Mouse (Mus musculus): ENCODE data around the gene Fbxl18.

The Fbxl18 gene

DNA sequence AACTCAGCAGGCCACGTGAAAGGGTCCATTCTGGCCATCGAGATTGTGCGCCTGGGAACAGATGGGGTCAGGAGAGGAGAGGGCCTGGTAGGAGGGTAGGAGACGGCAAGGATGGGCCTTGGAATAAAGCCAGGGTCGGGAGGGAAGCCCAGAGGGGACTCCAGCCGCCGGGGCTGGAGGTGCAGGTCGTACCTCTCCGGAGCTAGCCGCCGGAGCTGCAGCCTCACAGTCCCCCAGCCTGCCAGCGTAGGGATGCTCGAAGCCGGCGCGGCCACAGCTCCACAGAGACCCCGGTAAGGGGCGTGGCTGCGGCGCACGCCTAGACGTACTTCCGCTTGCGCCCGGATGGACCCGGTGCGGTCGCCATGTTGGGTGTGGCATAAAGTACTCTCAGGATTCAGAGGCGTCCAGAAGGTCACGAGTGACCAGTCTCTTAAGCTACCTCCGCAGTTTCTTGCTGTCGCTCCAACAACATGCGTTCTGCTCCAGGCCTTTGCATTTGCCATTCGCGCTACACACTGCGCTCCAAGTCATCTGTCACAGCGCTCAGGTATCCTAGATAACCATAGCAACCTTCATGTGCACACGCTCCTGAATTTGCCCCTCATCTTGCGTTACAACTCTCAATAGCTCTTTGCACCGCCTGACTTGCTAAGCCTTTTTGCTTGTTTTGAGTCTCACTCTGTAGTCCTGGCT lies at the start of gene Fbxl18:
TSS of gene Fbxl18 (minus strand) at position 504 of the 696 bp plus-strand sequence.
- peak; percentile 95 for DNase-seq

DNA sequence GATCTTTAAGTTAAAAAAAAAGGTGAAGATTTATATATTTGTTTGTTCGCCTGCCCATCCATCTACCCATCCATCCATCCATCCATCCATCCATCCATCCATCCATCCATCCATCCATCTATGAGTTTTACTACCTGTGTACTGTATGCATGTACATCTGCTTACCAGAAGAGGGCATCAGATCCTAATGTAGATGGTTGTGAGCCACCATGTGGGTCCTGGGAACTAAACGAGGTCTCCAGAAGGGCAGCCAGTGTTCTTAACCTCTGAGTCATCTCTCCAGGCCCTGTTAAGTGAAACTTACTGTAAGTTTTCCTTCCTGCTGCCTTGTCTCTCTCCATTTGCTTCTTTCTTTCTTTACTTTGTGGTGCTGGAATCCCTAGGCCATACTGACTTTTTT lies 45.2 kb upstream of the Fbxl18 start:
- DNase-seq = no peak

DNA sequence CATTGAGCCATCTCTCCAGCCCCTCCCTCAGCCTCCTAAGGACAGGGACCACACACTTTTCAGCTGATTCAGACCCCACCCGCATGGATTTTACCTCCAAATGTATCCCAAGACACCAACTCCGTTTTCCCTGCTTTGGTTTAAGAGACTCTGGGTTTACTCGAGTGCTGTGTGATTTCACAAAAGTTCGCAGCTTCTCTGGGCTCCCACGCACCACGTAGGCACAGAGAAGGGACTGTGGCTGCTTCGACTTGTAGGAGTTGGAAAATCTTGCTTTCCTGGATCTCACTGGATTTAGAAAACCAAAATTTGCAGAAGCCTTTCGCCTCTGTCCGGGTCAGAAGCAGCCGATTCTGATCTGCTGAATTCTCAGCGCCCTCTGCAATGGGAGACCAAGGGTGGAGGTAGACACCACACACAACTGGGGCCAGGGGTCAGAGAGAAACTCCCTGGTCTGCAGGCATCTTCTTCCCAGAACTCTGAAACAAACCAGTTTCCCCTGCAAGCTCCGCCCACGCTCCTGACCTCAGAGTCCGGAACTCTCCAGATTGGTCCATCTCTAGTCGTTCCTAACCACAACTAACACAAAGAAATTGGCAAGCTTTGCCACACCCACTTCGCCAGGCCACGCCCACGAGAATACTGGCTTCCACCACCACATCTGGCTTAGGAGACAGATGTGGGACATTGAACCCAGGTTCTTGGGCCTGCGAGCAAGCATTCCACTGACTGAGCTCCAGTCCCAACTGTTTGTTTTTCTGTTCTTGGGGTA lies 42.9 kb upstream of the Fbxl18 start:
- peak; percentile 82 for DNase-seq

DNA sequence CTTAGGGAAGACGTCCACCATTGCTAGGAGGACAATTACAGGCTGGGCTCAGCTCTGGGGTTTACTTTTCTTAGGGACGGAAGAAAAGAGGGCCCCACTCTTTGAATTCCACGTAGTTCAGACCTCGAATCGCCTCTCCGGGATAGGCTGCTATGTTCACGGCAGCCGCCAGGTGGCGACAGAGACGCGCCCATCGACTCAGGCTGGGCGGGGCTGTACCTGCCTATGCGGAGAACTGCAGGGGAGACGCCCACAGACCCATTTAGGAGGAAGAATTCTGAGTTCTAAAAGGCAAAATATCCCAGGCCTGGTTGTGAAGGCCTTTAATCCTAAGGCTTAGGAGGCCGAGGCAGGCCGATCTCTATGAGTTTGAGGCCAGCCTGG lies 41.1 kb upstream of the Fbxl18 start:
- peak; percentile 92 for DNase-seq

DNA sequence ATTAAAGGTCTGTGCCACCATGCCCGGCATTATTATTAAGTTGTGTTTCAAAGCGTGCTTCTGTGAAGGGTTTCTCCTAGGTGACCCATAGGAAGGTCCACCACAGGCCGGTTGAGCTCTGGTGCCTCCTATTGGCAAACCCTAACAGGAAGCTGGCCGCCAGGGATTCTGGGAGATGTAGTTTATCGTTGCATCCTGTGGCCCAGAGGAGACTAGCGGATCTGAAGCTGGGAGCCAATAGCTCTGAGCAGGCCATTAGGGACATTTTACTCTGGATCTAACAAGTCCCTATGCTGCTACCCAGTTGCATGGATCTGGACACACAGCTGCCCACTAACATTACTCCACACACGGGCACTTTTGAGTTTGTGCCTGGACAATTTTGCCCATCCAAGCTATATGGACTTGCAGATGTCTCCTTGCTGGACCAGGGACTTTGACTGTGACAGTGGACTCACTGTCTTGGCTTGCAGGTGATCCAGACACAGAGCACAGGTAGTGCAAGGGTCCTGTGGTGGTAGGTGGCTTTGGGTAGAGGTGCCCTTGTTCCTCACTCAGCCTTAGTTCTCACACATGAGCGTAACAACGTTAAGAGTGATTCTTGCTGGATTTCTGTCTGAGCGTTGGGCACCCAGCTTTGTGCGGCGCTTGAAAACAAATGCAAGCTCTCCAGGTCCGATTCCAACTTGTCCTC lies 40.6 kb upstream of the Fbxl18 start:
- peak; percentile 63 for DNase-seq

DNA sequence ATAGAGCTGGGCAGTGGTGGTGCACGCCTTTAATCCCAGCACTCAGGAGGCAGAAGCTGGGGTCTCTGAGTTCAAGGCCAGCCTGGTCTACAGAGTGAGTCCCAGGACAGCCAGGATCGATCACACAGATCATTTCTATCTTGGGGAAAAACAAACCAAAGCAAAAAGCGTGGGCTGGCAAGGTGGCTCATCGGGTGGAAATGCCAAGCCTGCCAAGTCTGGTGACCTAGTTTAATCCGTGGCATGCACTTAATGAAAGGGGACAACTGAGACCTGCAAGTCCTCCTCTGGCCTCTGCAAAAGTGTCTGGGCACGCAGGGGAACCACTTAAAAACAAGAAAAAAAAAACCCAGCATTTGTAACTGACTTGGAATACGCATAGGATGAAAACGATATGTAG lies 37.5 kb upstream of the Fbxl18 start:
- DNase-seq = no peak

DNA sequence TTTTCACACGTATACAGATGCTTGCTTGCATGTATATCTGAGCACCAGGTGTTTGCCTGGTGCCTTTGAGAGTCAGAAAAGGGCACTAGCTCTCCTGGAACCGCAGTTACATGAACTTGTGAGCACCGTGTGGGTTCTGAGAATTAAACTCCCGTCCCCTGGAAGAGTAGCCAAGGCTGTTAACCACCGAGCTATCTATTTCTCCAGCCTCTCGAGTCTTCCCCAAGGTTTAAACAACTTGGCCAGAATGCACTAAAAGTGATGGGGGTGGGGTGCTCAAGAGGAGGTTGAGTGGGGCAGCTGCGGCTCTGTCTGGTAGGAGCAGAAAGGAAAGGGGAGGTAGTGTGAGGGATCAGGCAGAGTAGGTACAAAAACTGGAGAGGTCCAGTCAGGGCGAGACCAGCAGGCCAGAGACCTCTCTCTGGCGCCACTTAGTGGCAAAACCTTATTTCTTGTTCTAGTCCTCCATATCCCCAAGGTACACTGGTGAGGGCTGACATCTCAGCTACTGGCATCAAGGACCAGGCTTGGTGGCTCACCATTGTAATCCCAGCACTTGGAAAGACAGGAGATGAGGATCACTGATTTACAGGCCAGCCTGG lies 37.0 kb upstream of the Fbxl18 start:
- peak; percentile 72 for DNase-seq

DNA sequence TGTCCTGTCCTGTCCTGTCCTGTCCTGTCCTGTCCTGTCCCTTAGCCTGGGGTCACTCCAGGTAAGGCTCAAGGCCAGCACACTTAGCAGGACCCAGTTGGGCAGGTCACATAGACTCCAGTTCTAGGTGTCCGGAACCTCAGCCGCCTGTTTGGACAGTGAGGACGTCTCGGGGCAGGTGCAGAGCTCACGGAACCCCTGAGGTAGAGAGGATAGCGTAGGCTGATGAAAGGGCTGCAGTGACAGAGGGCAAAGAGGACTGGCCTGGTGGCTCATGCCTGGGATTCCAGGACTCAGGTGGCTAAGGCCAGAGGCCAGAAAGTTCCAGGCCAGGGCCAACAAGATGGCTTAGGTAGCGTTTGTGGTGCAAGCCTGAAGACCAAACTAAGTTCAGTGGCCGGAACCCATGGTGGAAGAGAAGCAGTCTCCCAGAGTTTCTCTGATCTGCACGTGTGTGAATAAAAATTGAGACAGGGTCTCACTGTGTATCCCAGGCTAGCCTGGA lies 36.1 kb upstream of the Fbxl18 start:
- DNase-seq = no peak

DNA sequence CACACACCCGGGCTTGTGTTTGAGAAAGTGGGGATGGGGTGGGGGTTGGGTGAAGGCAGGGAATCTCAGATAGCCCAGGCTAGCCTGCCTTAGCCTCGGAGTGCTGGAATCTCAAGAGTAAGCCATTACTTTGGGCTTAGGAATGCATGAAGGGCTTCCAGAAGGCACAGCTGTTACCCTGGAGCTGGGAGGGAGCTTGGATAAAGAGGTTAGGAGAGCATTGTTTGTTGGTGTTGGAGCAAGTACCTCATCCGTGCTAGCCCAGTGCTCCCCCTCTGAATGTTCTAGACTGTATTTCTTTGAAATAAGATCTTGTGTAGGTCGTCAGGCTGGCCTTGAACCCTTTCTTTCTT lies 34.2 kb upstream of the Fbxl18 start:
- DNase-seq = no peak

DNA sequence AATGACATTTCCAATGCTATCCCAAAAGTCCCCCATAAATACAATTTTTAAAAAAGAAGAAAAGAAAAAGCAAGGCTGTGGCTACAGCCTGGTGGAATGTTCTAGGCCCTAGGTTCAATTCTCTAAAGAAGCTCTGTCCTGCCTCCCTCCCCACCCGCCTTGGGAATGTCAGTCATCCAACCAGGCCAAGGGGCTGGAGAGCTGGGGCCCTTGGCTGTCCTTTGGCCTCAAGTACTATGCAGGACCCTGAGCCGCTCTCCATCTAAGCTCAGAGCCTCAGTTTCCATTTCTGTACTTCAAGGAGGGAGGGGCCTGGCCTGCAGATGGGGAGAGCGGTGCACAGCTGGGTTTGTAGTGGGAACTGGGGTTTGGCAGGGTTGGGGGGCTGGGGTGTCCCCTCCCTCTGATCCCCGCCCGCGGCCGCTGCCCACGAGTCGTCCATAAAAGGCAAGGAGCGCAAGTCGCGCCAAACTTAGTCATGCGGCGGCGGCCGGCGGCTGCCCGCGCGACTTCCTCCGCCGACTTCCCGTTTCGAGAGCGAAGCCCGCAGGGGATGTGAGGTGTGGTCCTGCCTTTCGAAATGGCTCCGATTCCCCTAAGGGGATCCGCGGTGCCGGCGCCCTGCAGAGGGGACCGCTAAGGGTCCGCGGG lies 33.7 kb upstream of the Fbxl18 start:
- DNase-seq = peak; percentile 82

DNA sequence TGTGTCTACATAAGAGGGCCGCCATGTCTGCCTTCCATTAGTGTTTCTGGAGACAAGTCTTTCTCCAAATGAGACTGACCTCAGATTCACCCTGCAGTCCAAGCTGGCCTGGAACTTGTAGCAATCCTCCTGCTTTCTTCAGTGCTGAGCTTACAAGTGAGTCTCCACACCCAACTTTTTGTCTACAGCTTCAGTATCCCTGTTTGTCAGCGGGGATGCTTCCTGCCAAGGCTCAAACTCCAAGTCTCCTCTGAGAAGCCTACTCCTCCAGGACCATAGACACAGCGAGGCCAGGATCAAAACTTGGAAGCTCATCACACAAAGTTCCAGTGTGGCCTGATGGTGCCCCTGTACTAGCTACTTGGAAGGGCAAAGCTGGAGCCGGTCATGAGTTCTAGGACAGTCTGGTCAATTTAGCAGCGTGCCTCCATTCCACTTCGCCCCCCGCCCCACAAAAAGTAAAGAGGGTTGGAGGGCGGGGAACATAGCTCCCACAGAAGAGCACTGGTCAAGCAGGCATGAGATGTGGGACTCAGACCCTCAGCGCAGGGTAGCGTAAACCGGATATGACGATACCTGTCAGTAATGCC lies 32.2 kb upstream of the Fbxl18 start:
- no peak for DNase-seq

DNA sequence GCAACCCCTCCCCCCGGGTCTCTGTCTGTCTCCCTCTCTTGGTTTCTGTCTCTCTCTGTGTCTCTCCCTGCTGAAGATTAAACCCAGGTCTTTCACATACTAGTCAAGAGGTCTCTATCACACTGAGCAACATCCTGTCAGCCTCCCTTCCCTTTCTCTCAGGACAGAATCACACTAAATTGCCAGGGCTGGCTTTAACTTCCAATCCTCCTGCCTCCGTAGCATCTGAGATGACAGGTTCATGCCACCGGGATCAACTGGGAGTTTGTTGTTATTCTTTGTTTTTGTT lies 31.7 kb upstream of the Fbxl18 start:
- DNase-seq = peak; percentile 15

DNA sequence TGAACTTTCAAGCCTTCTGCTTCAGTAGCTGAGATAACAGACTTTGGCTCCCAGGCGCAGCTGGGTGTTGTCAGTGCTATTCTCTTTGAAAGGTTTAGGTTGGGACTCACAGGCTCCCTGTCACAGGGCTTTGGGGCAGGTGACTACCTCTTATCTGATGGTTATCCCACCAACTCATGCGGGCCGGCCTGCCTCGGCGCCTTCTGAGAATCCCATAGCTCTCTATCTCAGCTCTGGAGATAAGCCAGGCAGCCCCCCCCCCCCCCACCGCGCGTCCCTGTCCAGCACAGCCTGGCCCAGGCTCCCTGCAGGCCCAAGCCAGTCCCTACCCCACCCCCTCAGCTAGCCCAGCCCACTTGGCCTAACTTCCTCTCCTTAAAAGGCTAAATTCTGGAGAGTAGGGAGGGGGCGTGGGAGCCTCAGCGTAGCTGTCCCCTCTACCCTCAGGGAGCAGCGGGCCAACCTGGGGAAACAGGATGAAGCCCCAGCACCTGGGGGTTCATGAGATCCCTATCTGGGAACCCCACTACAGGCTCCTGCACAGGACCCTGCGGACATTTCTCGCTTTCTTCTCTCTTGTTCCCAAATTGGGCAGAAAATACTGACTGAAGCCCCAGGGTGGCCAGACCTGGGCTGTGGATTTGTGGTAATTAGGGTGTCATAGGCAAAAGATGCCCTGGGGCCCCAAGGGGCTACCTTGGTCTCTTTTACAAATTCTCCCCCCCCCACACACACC lies 31.2 kb upstream of the Fbxl18 start:
- DNase-seq = peak; percentile 54

DNA sequence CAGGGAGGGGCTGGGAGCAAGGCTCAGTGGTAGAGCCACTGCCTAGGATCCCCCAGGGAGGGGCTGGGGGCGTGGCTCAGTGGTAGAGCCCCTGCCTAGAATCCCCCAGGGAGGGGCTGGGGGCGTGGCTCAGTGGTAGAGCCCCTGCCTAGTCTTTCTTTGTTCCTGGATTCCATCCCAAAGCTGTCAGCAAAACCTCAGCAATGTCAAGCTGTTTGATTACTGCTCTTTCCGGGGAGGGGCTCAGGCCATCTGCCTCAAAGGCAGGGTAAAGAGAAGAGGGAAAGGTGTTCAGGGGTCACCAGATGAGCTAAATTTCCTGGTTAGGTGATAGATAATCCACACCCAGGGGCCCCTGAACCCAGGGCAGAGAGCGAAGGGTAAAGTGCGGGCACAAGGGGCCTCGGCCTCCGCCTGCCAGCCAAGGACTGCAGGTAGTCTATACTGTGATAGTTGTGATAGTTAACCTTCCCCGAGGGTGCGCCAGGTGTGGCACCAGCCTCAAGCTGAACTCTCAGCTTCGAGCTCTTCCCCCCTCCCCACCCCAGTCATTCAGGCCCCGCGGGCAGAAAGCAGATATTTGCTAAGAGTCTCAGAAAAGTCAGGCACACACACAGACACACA lies 29.2 kb upstream of the Fbxl18 start:
- peak; percentile 27 for DNase-seq

DNA sequence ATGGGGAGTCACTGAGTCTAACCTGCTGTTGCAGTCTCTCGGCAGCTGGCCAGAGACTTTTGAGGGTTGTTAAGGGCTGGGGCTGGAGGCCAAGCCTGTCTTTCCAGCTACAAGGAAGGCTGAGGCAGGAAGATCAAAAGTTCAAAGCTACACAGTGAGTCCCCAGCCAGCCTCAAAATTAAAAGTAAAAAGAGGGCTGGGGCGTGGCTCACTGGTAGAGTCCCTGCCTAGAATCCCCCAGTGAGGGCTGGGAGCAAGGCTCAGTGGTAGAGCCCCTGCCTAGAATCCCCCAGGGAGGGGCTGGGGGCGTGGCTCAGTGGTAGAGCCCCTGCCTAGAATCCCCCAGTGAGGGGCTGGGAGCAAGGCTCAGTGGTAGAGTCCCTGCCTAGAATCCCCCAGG lies 28.6 kb upstream of the Fbxl18 start:
- no peak for DNase-seq

DNA sequence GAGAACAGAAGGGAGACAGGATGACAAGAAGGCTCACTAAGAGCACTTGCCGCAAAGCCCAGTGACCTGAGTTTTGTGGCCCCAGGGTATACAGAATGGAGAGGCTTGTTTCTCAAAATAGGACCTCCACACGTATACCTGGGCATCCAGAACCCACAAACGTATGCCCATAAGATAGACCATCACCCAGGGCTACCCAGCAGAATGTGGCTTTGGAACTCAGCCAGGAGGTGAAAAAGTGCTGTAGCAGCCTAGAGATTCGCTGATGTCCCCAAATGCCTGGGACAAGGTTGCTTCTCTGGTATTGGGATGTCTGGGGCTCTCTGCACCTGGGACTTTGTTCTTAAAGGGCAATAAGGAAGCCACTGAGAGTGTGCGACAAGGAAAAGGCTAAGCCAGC lies 27.0 kb upstream of the Fbxl18 start:
- DNase-seq = no peak

DNA sequence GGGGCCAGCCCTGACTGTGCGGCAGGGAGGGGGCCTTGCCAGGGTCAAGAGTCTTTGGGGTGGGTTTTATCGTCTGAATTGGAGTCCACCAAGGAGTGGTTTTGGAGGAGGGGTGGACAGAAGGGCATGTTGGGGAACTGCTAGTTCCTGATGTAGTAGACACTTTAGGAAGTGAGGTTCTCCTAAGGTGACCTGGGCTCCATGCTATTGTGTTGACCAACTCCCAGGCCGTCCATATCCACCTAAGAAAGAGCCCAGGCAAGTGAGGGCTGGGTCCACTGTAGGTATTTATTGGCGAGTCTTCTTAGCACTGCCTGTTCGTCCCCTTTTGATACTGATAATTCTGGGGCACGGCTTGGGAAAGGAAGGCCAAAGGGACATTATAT lies 25.8 kb upstream of the Fbxl18 start:
- DNase-seq = no peak

DNA sequence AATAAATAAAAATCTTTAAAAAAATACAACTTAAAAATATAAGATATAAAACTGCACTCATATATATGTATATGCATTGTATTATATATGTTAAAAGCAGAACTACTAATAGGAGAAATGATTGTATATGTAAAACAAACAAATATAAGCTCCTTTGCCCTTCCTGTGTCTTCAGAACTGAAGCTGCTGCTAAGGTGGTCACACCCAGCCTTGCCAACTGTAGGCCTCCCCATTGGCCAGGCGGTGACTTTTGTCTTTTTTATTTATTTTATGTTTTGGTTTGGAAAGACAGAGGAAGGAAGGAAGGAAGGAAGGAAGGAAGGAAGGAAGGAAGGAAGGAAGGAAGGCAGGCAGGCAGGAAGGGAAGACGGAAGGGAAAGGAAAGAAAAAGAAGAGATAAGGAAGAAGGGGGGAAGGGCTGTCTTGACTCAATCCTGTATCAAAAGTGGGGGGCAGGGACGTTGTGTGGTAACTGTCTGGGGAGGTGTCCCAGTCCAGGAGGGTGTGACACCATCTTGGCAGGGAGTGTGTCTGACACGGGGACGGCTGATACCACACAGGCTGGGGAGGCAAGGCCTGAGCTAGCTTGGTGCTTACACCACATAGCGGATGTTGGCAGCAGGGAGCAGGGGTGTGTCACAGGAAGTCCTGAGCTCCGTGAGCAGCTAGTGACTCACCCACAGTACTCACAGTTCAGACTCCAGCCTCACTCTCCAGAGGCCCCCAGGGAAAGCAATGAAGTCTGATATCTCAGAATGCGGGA lies 25.3 kb upstream of the Fbxl18 start:
- DNase-seq = peak; percentile 81

DNA sequence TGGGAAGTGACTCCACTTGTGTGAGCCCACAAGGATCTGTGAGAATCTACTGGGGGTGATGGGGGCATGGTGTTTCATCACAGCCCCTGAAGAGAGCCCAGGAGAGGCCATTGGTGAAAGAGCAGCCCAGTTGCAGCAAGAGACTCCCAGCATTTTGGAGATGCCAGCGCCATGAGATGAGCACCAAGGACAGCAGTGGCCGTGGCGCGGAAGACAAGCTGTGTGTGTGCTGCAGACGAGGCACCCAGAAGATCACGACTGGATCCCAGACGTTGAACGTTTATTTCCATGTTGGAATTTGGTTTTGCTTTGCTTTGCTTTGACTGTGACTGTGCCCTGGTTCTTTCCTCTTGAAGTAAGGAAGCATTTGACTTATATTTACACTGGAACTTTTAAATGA lies 22.2 kb upstream of the Fbxl18 start:
- no peak for DNase-seq

DNA sequence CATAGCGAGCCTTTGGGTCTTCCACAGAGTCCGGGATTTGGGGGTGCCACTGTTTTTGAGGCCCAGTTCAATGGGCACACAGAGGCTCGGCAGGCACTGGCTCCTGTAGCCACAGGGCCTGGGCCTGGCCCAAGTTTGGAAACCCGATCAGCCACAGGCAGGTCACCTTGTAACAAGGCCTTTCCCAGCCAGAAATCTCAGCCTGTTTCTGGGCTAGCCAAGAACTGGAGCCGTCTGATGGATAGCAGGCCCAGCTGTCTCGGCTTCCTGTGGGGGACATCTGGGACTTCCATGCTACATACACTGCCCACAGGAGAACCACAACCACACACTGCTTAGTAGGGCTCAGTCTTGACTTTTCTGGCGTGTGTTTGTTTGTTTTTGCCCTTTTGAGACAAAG lies 21.4 kb upstream of the Fbxl18 start:
- peak; percentile 18 for DNase-seq

DNA sequence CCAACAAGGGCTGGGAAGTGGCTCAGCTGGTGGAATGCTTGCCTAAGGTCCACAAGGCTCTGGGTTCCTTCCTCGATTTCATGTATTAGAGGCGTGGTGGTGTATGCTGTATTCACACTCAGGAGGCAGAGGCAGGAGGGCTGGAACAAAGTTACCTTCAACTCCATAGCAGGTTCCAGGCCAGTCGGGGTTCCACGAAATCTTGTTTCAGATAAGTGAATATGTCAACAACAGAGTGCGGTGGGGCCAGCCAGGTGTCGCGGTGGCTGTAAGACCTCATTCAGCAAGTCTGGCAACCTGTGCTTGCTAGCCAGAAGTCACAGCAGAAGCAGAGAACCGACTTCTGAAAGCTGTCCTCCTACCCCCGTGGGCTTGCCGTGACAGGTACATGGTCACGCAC lies 20.0 kb upstream of the Fbxl18 start:
- DNase-seq = no peak
